Mouse (Mus musculus) cerebellum, postnatal 4 days (tissue): ENCODE data around the gene Fem1b.
"Not testable (repeated sequence)": the region's sequence is repeated elsewhere in the genome, so short reads cannot be mapped to it uniquely, and the experiment has no call there.

Experiments
- DNase-seq, 2 experiments: peaks; one replicate each; pipeline ENCODE4 v3.0.0; 2022; ENCODE audit warnings: low spot score in 2 of 2, mixed read lengths in 1 of 2

Fem1b gene

DNA sequence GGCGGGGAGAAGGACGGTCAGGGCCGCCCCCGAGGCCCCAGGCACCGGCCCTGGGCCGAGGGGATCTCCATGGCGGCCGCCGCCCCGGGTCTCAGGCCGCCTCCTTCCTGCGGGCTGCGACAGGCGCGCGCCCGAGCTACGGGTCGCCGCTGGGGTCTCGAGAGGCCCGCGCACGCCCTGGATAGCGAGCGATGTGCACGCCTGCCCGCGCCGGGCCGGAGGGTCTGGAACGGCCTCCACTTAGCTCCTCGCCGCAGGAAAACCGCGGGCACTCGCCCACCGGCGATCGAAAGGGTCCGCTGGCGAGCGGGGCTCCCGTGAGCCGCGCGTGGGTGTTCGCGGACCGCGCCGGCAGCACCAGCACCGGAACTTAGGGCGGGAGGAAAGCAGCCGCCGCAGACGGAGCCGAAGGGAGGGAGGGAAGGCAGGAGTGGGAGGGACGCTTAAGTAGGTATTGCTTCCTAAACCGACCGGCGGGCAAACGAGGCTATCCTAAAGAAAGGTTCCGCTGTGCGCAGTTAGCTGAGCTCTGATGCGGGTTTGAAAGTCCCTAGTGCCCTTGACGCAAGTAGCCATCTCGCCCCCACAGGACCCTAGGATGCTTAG, at the start of gene Fem1b:
Gene Fem1b (minus strand): TSS at position 419 of the 606 bp plus-strand sequence.
- peak; percentile 69 to 86 for DNase-seq

DNA sequence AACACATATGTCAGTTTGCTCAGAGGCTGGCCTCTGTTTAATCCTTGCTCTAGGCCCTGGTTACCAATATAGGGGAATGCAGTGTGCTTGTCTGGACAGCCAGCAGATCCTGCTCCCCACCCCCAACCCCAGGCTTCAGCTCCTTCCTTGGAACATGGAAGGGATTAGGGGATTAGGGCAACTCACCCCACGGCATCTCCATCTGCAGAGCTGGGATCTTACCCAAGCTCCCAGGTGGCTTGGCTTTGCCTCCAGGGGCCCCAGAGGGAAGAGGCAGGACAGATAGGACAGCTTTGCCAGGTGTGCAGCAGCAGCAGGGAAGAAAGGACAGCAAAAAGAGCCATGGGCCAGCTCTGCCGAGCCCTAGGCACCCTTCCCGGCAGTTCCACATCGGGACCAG, 49.1 kb upstream of the Fem1b start:
- no peak for DNase-seq

DNA sequence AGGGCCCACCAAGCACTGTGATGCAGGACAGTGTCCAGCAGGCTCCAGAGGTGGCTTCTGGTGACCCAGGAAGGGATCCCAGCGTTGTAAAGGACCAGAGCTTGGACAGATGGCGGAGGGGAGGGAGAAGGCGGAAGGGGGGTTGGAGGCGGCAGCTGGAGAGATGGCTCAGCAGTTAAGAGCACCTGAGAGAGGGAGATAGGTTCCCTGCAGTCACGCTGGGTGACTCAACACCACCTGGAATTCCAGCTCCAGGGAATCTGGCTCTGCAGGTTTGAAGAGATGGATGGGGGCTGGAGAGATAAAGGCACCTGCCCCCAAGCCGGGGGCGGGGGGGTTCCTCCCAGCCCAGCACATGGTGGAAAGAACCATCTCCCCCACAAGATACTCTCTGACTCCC, 48.4 kb upstream of the Fem1b start:
- not testable (repeated sequence) for DNase-seq

DNA sequence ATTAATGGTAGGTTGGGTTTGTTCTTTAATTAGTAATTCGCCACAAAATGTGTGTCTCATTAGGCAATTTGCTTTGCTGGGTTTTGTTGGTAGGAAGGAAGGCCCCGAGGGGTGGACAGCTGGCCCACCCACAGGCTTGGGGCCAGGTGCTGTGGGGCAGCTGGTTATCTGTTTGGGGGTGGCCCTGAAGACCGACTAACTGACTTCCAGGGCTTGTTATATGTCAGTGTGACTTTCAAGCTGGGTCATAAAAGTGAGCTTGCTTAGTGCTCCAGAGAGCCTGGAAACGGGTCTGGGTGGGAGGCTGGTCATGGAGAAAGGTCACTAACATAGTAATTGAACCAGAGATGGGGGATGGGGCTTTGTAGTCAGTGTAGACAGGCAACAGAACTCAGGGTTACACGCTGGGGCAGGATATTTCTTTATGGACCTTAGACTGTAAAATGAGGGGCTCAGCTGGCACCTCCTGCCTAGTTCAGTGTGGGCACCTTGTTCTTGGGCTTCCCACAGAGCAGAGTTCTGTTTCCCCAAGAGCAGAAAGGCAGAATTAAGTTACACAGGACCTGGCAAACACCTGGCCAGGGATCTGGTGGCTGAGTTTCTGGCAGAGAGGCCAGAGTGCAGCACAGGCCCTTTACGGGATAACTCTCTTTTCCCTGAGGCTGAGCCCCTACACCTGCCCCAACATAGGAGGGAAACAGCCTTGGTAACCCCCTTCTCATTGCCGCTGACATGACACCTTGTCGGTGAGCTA, 46.7 kb upstream of the Fem1b start:
- no peak for DNase-seq

DNA sequence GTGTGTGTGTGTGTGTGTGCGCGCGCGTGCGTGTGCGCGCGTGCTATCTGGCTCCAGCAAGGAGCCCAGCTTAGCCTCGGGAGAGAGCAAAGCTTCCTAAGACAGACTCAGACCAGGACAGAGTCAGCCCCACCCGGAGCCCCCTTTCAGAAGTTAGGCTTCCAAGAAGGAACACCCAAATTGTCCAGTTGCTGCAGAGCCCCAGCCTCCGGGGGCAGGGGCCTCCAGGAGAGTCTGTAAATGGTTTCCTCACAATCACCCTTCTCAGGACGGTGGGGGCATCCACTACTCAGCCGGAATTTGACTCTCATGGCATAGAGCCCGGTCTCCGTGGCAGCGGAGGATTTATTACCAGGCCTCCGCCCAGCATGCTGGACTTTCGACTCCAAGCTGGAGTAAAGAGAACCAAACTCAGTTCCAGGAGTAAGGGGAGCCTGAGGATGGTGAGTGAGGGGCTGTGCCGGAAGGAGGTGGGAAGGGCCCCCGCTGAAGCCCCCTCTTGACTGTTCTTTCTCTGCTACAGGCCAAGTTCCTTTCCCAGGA, 46.1 kb upstream of the Fem1b start, which contains the start of gene Calml4:
Gene Calml4 (plus strand): TSS at position 362 of the 543 bp plus-strand sequence.
- peak in 1 of 2 experiments; percentile 65 for DNase-seq

DNA sequence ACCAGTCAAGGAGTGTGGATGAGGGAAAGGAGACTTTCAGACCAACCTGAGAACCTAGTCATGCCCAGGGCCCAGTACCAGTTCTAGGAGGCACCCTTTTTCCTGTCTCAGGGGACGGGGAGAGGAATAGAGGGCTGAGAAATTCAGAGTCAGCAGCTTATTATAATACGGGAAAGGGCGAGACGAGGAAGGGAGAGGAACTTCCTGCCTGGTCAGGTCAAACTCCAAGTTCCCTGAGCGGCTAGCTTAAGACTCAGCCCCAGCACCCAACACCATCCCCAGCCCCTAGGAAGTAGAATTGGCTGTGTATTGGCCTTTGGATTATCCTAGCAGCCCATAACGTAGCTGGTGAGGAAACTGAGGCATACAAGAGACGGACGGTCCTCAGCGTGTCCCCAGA, 45.5 kb upstream of the Fem1b start:
- DNase-seq, result no peak

DNA sequence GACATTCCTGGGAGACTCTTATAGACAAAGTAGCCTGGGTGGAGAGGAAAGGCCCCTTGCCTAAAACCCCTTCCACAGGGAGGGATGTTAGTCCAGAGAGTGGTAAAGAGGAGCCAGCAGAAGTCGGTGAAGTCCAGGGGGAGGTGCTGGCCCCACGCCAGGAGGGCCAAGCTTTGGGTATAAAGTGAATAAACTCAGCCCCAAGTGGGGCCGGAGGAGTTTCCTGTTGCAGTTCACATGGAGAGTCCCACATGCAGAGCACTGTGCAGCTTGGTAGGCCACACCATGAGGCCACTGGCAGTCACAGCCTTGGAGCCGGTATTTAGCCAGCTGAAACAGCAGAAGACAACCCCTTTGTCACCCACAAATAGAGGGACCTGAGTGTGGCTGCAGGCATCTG, 42.7 kb upstream of the Fem1b start:
- no peak for DNase-seq

DNA sequence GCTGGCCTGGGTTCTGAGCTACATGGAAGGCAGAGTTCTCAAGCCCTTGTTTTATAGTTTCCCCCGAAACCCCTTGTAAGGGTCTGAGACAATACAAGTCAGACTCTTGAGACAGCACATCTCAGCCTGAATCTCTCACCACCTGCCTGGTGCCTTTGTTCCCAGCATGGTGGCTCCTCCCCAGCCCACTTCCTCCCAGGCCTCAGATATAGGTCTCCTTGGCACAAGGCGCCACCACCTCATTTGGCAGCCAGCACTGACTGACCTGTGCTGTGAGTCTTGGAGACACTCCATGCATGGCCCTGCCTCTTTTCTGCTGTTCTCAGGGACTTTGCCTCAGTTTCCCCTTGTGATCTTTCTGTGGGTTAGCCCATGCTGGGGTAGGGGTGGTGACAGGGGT, 39.8 kb upstream of the Fem1b start:
- DNase-seq, result no peak

DNA sequence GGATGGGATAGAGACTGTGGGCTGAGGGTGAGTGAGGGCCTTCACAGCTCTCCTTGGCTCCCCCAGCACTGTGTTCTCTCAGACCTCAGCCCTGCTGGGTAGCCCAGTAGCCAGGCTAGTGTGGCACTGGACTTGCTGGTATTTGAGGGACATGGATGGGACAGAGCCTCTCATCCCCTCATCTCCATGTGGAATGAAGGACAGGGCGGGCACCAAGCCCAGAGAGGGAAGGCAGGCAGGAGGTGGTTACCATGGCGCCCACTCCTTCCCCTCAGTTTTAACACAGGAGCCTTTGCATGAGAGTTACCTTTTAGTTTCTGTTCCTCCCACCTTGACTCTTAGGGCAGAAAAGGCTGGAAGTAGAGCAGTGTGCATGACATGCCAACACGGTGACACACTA, 36.9 kb upstream of the Fem1b start:
- no peak for DNase-seq

DNA sequence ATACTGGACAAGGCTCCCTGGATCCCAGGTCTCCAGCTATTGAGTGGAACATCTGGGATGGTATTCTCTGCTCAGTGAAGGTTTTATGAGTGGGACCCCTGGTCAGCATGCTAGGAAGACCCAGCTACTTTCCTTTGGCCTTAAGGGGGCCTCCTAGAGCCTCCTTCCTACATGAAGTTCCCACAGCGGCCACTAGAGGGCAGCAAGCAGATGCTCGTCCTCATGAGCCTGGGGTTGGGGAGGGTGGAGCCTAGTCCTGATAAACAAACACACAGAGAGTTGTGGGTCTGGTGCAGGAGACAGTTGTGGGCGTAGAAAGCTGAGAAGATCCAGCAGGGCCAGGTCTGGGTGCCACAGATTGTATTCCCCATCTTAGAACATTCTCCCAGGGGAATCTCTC, 36.0 kb upstream of the Fem1b start:
- DNase-seq, result peak; percentile 83 to 88

DNA sequence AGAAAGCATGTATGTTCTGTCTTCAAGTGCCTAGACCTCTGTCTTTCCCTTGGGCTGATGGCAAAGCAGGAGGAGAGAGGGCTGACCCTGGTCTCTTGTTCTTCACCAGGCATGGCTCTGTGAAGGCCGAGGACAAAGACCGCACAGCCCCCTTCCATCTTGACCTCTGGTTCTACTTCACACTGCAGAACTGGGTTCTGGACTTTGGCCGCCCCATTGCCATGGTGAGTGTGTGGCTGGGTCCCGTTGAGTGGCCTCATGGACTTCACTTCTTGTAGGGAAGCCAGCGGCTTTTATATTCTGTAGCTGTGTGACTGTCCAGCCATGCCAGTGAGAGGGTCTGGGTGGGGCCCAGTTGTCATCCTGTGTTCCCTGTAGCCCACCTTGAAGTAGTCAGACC, 32.7 kb upstream of the Fem1b start:
- DNase-seq, result no peak

DNA sequence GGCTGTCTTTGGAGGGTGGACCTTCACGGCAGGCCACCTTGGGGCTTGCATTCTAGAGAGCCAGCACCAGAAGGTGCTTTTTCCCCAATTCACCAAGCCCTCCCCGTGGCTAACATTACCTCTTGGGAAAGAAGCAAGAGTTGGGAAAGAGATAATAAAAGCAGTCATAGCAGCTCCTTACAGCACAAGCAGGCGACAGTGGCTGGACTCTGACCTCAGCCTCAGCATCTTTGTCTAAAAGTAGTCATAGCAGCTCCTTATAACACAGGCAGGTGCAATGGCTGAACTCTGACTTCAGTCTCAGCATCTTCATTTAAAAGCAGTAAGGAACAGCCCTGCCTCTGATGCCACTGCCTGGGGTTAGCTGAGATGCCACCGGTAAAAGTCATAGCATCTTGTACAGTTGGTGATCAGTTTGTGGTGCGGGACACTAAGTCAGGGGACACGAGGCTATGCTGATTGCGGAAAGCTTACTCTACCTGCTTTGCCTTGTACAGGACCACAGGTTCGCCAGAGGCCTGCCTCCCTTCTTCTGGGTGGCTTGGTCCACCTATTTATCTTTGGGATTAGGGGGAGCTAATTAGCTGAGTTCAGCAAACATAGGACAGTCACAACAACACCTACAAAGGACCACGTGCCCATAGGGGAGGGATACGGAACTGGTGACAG, 31.8 kb upstream of the Fem1b start:
- no peak for DNase-seq

DNA sequence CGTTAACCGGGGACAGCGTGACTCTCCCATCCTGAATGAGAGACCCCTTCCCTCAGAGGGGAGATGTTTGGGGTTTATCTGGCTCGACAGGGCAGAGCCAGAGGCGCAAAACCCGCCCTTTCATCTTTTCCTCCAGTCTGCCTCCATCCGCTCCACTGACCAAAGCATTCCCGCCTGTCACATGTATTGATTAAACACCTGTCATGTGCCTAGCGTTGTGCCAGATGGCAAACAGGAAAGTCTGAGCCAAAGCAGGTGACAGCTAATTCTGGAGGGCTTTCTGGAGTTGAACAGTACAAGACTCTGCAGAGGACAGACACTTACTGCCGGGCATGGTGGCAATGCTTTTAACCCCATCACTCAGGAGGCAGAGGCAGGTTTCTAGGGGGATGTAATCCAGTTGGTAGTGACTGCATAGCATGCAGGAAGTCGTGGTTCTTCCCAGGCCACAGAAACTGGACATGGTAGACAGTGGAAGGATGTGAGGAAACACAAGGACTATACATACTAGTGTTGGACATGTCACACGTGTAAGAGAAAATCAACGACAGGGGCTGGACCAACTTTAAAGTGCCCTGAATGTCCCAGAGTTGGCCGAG, 27.5 kb upstream of the Fem1b start:
- no peak for DNase-seq

DNA sequence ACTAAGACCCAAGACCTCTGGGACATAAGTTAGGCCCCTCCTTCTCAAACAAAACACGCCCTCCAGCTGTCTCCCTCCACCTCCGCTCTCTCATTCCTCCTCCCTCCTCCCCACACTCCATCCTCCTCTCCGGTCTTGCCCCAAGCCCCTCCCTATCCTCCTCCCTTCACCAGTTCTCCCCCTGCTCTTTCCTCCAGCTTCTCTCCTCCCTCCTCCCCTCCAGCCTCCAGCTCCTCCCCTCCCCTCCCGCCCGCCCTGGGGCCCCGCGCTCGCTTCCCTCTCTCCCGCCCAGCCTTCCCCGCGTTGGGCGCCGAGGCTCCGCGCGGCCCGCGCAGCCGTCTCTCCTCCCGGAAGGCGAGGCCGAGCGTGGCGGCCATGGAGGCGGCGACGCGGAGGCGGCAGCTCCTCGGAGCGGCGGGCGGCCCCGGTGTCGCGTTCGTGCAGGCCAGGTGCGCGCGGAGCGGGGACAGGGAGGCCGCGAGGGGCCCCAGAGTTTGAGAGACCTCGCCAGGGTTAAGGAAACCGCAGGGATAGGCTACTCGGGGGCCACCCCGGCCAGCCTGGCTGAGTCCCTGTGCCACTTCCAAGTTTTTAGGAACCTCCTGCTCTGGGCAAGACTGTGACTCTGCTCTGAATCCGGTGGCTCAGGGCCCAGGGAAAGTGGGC, 26.9 kb upstream of the Fem1b start, which contains the start of gene Cln6:
Gene Cln6 (plus strand): TSS at position 280 of the 666 bp plus-strand sequence.
- peak in 1 of 2 experiments; percentile 58 for DNase-seq

DNA sequence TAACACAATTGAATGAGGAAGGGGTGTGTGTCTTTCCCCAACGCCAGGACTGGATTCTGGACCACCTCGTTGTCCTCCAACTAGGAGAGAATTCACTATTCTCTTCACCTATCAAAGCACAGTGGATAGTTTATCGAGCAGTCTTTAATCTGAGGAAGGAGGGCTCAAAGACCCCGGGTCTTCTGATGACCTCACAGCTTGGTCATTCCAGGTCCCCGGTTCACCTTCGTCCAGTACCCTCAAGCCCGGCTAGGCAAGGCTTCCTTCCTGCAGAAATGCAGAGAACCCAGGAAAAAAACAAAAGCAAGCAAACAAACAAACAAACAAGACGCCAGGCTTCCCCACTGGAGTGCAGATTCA, 26.4 kb upstream of the Fem1b start:
- no peak for DNase-seq

DNA sequence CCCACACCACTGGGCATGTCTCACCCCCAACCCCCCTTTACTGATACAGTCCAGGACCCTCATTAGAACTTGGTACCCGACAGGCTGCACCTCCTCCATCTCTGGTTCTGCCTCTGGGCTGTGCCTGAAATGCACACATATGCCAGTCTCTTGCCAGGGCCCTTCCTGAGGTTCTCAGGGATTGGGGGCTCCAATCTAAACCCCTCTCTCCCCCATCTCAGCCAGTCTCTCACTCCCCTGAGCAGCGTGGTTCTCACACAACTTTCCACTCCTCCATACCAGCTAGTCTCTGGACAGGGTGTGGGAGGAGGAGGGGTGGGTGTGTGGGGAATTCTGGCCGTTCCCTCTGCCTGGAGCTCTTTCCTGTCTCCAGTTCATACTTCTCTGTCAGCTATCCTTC, 25.9 kb upstream of the Fem1b start:
- DNase-seq, result no peak

DNA sequence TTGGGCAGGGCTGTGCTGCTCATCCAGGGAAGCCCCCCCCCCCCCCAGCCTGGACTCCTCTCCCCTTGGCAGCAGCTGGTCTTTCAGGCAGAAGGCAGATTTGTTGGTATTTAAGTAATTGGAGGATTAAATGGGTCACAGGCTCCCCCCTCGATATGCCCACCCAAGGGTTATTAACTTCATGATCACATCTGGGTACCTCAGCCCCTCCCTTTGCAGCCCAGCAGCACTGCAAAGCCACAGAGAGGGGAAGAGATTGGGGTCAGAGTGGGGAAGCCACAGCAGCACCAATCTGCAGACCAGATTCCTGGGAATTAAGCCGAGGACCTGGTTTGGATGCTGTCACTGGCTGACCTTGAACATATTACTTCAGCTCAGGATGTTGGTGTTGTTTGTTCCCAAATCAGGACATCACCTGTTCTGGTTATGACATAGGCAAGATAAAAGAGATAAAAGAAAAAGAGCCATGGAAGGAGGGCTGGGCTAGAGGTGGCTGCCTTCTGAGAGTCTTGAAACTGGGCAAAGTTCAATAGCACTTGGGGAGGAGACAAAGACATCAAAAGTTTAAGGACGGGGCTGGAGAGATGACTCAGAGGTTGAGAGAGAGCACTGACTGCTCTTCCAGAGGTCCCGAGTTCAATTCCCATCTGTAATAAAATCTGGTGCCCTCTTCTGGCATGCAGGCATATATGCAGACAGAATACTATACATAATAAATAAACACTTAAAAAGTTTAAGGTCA, 24.1 kb upstream of the Fem1b start:
- no peak for DNase-seq

DNA sequence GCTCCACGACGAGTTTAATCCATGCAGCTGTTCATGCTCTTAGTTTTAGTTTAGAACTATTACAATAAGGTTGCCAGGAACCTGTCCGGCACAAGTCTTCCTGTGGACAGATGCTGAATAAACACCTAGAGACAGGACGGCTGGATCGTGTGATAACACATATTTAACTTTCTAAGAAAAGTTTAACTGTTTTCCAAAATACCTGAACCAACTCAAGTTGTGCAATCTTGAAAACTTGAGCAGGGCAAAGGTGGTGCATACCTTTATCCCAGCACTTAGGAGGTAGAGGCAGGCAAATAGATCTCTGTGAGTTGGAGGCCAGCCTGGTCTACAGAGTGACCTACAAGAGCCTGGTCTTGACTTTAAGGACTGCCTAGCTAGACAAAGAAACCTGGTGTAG, 23.2 kb upstream of the Fem1b start:
- no peak for DNase-seq

DNA sequence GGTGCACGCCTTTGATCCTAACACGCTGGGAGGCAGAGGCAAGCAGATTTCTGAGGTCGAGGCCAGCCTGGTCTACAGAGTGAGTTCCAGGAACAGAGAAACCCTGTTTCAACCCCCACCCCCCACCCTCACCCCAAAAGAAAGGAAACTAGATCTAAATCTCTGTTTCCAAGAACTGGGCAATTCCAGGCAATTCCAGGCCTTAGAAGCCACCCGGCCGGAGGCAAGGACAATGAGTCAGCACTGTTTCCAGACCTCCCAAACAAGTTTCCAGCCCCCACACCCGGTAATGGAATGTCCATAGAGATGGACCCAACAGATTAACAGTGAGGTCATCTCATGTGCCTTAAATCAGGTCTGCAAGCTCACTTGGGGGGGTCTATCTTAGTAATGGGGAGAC, 18.1 kb upstream of the Fem1b start:
- no peak for DNase-seq

DNA sequence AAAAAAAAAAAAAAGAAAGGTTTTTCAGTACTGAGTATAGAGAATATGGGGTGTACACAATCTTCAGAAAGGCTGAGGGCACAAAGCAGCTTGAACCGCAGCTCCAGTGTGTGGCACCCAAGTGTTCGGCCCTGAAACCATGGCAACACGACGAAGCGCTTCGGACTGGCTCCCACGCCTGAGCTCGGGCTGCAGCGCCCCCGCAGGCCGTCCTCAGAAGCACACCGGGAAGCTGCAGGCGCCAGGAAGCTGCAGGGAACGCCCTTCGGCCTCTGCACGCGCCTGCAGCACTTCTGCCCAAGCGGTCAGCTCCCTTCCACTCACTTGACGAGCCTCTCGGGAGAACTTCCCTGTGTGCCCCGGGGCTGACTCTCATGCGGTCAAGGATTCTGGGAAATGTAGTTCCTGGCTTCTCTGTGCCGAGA, 16.9 kb upstream of the Fem1b start:
- peak; percentile 94 to 97 for DNase-seq
